Mouse (Mus musculus): ENCODE measurements around the gene Fam240a.

The Fam240a gene

DNA sequence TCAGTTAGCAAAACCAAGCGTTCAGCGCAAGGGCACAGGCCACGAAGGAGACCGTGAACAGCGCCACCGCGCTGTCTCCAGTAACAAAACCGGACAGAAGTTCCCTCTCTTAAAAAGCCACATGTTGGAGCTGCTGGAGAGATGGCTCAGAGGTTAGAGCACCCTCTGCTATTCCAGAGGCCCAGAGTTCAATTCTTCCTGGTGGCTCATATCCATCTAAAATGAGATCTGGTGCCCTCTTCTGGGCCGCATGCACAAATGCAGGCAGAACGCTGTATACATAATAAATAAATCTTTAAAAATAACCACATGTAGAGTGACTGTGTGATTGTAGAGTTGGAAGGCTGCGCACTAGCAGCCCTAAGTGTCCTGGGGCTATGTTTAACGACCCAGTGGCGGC, 27.6 kb upstream of the Fam240a start:
- DNase-seq, result peak; percentile 44 to 51

DNA sequence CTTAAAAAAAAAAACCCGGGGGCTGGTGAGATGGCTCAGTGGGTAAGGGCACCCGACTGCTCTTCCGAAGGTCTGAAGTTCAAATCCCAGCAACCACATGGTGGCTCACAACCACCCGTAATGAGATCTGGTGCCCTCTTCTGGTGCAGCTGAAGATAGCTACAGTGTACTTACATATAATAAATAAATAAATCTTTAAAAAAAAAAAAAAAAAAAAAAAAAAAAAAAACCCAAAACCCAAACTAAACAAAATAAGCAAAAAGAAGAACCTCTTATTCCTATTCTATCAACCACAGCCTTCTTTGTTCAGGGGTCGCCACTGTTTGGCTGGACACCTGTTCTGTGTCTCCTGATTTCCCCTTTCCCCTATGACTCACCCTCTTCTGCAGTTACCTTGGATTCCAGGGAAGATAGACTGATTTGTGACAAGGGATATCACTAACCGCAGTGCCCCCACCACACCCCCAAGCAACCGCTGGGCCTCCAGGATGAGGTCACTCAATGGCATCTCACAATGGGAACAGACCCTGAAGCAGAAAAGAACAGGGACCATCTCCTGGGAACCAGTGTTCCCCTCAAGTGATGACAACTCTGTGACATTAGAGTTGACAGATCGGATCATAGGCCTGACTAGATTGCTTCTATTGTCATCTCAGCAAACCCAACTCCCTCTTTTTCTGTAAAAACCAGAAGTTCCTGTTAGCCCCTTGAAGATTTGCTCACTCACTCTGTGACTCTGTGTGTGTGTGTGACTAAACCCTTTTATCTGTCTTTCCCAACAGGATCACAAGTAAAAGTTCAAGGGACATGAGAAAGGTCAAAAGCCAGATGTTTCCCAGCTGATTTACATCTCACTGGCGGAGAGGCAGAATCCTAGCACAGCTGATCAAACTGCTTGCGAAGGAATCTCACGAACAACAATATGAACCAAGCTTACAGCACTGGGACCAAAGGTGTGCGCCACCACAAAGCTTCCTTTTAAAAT, 21.1 kb upstream of the Fam240a start:
- no peak for DNase-seq

DNA sequence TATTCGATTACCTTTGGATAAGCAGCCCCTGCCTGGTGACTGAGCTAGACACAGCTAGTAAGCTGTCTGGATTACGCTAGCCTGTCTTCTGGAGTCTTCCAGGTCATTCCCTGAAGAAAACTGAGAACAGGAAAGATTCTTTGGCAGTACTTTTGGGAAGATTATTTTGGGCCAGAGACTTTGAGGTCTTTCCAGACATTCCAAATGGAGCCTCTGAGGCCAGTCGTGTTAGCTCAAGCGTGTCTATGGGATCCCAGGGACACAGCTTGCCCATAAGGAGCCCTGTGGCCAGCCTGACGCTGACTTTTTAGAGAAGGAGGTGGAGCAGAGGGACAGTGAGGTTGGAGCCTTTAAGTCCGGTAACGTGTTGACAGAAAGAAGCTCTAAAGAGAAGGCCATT, 19.3 kb upstream of the Fam240a start:
- peak in 1 of 2 experiments; percentile 22 for DNase-seq

DNA sequence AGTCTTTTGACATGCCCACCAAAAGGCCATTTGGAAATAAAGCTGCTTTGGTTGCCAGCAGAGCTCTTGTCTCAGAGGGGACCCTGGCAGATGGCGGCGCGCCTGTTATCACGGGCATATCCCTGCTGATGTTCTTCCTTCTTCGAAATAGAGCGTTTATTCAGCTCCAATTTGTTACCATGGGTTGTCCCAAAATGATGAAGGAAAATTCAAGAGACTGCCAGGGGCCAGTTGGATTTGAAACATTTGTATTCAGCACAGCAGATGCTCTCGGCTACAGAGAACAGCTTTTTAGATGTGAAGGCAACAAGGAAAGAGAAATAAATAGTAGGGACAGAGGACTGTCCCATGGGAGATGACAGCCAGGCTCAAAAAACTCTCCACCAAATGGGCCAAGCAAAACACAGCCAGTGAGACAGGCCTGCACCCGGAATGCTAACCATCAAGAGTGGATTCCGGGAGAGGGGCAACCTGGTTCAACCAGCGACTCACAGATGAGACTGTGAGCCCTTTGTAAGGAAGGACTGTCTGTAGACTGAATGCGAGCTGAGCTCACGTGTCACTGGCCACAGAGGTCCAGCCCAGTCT, 17.3 kb upstream of the Fam240a start:
- peak; percentile 88 to 92 for DNase-seq

DNA sequence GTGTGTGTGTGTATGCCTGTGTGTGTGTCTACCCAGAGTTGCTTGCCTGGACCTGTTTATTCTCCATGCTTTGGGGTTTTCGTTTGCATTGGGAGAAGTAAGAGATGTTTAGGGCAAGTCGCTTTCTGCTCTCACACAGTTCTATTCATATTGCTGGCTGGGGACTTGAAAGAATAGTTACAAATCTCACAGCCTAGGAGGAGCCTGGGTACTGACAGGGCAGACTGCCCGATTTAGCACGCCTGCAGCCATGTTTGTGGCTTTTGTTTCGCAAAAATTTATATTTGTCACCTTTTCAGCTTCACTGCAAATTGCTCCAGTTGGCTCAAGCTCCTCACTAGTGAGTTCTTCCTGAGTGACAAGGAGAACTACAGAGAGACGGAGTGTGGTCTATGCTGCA, 14.9 kb upstream of the Fam240a start:
- peak; percentile 39 to 44 for DNase-seq

DNA sequence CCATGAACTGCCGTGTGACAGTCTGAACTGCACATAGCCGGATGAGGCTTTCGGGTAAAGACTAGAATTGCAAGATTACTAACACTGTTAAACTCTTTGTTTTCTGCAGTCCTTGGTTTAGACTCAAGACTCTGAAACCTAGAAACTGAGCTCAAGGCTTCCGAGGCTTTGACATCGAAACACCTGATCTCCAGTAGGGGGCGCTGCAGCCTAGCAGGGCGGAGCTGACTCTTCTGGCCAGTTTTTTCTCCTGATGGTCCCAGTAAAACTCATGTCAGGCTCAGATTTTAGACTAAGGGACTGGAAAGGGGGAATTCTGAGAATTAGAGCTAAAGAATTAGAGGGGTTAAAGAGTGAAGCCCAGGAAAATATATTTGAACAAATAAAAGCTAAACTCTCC, 6.1 kb upstream of the Fam240a start:
- peak; percentile 92 to 94 for DNase-seq

DNA sequence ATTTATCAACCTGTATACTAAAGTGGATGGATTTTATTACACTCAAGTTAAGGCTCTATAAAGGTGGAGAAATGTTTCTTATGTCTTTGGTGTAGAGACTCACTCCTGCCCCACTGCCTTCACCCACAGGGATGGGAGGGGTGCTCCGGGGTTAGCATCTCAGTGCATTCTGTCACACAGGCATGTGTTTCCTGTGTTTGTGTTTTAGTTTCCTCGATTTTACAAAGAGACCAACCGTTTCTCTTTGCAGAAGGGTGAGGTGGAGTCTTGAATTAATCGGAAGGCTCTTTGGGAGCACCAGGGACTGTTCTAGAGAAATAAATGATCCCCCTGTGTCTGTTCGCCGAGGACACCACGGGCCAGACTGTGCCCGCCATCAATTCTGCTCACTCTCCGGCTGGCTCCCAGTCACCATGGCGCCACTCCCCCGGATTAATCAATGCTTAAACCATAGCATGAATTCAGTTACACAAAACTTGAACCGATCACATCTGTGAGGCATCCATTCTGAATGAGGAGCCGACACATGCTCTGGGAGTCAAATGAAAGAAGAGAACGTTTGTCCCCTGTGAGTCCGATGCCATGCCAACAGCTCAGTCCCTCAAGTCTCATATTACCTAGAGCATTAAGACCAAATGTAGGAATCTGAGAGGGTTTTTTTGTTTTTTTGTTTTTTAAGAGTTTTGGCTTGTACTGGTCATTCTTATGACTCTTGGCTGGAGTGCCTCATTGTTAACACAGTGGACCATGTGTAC, 4.2 kb upstream of the Fam240a start:
- no peak for DNase-seq

DNA sequence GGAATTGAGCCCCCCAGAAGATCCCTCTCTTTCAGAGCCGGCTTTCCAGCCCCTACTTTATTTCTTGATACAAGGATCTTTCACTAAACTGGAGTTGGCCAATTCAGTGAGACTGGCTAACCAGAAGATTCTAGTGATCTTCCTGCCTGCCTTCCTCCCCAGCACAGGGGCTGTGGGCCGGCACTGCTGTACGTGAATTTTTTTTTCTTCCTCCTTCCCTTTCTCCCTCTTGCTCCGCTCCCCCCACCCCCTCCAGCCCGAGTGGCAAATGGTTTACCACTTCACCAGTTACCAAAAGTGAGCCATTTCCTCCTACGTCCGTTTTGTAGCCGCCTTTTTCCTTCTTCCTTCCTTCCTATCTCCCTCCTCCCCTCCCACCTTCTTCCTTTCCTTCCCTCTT, 1.2 kb downstream of the Fam240a start:
- no peak for DNase-seq

DNA sequence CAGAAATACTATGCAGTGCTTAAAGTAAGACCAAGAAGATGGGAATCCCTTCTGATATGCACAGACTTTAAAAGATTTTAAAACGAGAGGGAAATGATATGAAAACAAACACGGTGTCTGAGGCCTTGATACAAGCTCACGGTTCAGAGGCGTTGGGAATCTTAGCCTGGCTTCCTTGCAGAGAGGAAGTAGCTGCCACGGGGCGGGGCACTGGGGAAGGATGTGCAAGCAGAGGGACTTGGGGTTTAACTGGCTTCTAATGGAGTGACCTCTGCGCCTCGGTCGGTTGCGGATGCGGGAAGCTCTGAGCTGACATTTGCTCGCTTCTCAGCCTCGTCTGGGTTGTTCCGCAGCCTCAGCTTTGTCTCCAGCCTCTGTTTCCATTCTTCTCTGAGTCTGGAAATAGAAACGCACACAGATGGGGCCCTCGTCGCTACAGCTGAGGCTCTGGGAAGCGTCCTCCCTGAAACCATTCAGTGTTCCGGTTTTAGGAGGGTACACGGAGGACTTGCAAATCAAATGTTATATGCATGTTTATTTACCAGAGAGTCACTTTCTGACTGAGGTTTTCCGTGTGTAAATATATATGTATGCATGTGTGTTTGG, 1.9 kb downstream of the Fam240a start:
- DNase-seq, result no peak

DNA sequence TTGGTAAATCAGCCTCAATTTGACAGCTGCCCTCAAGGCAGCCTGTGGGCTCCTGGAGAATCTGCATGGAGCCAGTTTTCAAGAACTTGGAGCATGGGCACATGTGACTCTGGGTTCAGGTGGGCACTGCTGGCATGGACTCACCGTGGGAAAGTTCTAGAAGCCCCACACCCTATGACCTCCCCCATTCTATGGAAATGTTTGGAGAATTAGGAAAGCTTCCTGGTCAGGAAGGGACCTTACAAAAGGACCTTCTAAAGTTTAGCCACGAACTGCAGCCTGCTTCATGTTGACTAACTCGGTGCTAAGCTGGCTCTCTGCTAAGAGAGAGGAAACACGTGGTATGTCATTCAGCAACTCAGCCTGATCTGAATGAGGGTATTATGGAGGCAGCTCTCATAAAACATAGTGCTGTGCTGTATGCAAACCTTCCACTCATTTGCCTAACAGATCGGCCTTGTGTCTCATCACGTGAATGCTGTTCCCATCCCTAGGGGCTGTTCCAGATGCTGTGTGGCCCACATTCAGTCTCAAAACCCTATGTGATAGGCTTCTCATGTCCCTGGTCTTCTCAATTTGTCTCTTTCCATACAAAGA, 7.2 kb downstream of the Fam240a start:
- no peak for DNase-seq

DNA sequence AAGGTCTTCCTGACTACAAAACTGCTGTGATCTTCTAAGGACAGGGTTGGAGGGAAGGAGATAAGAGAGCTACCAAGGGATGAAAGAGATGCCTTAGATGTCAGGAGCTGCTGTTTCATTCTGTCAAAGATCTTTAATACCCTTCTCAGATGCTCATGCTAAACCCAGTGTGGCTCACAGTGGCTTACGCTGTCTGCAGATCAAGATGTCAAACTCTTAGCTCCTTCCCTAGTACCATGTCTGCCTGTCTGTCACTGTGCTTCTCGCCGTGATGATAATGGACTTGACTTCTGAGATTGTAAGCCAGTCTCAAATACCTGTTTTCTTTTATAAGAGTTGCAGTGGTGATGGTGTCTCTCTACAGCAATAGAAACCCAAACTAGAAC, 8.0 kb downstream of the Fam240a start:
- no peak for DNase-seq

DNA sequence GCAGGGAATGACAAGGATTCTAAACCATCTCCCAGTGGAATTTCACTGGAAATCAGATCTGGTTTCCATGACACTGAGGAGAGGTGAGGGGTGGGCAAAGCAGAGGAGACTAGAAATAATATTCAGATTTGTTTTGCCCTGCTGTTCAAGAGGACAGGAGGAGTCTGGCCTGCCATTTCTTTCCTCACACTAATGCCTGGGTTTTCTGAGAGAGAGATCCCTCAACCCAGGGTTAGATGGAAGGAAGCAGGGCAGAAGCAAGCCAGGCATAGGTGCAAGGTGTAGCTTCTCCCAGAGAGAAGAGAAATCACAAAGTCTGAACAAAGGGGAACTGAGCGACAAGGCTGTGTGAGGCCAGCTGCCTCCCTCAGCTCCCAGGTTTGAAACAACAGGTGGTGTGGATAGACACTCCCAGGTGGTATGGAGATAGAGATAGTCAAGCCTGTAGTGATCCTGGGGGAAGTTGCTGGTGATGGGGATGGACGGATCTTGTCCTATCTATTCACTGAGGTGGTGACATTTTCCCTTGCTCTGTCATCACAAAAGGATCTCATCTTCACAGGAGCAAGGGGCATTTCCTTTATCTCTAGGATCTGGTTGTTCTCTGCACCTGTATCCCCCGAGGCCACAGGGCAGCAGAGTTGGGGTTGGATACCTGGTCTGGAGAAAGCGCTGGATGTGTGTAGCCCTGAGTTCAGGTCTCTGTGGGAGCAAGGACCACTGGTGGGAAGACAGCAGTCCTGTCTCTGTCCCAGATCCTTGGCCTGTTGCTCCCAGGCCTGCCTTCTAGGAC, 8.6 kb downstream of the Fam240a start:
- no peak for DNase-seq

DNA sequence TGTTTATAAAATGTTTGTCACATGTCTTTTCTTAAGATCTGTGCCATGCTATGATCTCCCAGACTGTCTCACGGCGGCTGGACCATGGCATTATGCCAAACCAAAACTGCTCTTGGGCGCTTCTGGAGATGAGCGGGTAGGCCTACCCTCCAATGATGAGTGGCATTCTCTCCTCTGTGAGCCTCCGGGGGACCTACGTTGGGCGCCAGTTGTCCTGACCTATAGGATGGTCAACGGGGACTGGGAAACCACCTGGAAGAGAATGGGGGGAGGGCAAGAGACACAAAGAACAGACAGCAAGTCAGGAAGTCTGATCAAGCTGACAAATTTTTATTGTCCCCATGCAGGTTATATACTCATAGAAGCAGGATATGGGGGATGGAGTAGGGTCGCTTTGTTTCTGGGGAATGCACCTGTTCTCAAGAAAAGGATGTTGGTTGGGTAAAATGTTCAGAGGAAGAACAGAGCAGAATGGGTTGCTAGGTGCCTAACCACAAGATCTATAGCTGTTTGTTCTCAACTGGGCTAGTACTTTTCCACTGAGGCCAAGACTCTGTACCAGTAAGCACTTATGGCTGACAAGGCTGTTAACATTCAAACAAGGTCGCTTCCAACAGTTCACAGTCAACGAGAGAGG, 9.3 kb downstream of the Fam240a start:
- no peak for DNase-seq

DNA sequence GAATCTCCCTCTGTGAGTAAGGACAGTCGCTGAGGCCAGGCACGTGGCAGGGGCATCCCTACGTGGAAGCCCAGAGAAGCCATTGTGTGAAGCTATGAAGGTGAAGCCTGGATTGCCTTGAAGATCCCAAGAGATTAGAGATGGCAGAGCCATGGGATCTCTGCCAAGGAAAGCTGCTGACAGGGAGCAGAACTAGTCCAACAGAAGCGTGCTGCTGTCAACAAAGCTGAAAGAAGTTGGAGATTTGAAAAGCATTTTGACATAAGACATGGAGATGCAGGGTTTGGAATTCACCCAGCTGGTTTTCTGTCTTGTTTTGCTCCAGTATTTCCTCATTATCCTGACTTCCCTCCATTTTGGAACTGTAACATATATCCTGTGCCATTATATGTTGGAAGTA, 14.4 kb downstream of the Fam240a start:
- peak; percentile 42 to 50 for DNase-seq

DNA sequence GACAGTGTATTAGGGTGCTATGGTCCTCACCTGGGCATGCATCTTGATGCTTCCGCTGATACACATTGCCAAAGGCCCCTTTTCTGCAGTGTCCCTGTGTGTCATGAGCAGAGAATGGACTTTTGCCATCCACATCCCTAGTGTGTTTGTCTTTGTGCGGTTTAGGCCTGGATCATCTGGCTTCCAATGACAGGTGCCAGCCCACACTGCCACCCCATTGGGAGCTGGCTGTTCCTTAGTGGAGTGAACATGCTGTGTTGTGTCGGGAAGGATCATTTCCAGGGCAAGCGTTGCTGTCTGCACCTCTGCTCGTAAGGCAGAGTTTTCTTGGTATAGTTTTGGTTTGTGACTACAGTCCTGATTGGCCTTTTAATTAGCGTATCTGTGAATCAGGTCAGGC, 15.5 kb downstream of the Fam240a start:
- peak; percentile 49 to 67 for DNase-seq

DNA sequence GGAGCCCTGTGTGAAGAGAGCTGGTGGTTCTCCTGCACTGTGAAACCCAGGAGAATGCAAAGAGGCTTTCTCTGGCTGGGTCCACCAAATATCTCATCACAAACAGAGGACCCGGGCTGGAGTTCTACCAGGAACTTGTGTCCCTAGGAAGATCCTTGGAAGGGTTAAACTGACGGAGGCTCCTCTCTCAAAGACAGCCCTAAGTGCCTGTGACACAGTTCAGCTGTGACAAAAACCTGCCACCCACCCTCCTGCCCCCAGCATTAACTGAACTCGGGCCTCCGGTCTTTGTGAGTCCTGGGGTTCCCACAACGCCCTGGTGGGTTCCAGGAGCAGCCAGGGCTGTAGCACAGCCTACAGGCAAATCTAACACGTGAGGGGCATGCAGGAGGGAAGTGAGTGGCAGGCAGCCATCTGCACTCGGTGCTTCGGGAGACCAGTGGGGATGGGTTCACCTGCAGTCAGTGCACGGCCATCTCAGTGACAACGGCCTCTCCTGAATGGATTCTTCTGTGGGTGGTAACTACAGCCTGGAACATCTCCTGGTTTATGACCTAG, 17.1 kb downstream of the Fam240a start:
- peak in 1 of 2 experiments; percentile 25 for DNase-seq

DNA sequence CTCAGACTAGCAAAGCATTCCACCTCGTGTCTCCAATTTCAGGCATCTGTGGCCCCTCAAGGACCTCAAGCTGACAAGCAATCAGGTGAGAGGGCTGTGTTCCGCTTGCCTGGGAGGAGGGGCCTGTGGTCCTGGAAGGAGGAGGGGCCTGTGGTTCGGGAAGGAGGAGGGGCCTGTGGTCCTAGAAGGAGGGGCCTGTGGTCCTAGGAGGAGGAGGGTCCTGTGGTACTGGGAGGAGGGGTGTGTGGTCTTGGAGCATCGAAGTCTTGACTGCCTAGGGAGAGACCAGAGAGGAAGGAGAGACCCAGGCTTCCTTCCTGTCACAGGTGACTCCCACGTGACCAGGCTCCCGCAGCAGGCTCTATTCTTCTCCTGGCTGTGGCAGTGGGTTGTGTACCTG, 20.1 kb downstream of the Fam240a start:
- peak in 1 of 2 experiments; percentile 14 for DNase-seq

DNA sequence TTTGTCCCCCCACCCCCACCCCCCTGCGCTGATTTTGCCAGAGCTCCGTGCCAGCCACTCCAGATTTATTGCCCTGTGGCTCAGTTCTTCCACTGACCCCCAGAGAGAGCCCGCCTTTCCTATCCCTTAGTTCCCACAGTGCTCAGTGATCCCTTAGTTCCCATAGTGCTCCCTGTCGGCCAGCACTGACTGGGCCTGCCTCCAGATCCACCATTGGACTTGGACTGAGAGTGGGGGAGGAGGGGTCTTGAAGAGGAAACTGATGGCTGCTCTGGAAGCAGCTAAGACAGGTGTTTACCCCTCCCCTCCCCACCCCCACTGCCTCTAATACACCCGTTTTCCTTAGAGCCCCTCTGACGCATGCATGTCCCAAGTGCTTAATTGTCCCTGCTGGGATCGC, 20.7 kb downstream of the Fam240a start:
- DNase-seq, result peak; percentile 42 to 52

DNA sequence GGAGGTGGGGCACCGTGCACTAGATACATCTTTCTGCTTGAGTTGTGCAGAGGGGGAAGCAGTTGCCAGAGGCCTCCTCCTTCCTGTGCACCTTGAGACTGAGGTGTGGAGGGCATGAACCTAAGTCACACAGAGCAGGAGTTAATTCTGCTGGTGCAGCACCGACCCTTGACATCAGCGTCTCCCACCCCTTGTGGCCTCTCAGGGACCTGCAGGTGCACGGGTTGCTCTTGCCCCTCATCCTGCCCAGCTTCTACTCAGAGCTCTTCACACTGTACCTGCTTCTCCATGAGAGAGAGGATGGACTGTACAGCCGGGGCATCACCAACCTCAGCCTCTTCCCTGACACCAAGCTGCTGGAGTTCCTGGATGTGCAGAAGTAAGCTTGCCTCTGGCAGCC, 21.2 kb downstream of the Fam240a start:
- peak in 1 of 2 experiments; percentile 18 for DNase-seq

DNA sequence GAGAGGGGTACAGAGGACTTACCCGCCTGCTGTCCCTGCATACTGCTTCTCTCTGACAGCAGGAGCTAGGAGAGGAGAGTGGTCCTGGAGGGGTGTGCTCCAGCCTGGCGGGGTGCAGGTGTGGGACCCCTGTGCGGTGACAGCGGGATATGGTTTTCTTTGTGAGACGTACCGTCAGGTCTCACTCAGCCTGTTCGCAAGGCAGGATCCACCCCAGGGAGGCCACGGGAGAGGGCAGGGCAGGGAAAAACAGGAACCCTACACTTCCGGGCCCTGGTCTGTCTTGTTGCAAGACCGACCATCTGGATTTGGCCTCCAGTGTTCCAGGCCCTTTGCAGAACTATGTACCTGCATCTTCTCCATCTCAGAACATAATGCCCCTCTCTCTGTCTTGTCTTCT, 23.2 kb downstream of the Fam240a start:
- peak in 1 of 2 experiments; percentile 14 for DNase-seq

DNA sequence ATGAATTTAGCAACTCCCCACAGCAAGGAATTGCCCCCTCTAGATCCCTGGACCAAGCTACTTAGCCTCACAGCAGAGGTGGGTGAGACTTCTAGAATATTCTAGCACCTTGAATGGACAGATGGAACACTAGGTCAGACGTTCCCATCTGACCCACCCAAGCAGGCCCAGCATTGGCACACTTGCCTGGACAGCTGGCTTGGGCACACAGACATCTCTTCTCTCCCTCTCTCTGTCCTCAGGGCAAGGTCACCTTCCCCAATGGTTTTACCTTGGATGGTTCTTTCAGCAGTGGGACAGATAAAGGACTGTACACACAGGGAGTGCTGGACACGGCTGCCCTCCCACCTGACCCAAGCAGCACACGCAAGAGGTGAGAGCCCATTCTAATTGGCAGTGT, 24.1 kb downstream of the Fam240a start:
- peak; percentile 59 to 64 for DNase-seq
